In the genomic region with DNA sequence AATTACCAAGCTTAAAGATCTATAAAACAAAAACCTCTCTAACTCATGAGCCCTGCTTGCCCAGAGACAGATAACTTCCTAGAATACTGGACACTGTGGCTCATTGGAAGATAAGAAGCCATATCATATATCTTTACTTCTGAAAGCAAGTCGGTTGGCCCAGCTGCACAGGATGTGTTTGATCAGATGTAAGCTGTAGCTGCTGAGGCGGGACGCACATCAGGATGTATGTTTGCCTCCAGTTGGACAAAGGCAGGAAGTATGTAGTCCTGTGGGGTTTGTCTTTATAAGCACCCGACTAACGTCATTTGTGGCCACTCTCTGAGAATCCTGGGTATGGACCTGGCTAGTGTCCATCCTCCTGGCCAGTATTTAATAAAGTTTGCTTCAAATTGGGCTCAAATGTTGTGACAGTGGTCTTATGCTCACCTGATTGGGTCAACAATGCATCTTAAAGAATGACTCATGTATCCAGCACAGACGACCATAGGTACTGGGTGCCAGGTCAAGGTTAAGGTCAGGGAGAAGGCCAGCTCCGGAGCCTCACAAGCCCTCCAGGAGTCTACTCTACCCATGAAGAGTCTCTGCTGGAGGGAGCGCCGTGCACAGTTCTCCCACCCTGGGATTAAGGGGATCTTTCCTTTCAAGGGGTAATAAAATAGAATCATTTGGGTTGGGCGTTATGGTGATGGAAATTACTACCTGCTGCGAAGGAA, we compare ENCODE assay signal across 8 mouse cellular contexts. TPM values are rescaled to one million over a fixed set of nuclear protein-coding genes. Genes with fewer than 3 reads are reported as not detected.
DNase-seq lines count a peak whose midpoint lies in the region; ATAC-seq lines count a peak whose summit lies in the region.

No protein-coding gene starts in this region.

- no peaks in the 10 kb centered on the region for H3K9me3 ChIP-seq in lung, embryonic 15.5 days
- H3K9me3 ChIP-seq in forebrain, embryonic 16.5 days (ENCODE audit: control insufficient read depth, low read length) = no peaks in the 10 kb centered on the region

- intact Hi-C loops in heart, postnatal 10 days (cut with DNase I) = loop anchor here (2.0 kb wide), 1 partner anchor 36 kb away; no protein-coding TSS in a partner anchor
- intact Hi-C loops in gastrocnemius, postnatal 14 days (cut with DNase I; ENCODE audit: low total_unique reads) = no loop called here

- no peaks in the 10 kb centered on the region for H3K36me3 ChIP-seq in lung, embryonic 15.5 days
- no peaks in the 10 kb centered on the region for H3K36me3 ChIP-seq in forebrain, embryonic 16.5 days (ENCODE audit: control insufficient read depth, insufficient read depth)

- peak; percentile 73 for ATAC-seq in lung, embryonic 15.5 days (ENCODE audit: borderline replicate concordance, extremely low read depth, low FRiP score, low TSS enrichment)
- ATAC-seq in forebrain, embryonic 16.5 days = no peak

- 53% methylated on average over 11 of the region's 11 CpGs for WGBS in lung, embryonic 15.5 days
- WGBS in forebrain, embryonic 16.5 days = 88% methylated on average over 11 of the region's 11 CpGs

- no peak overlapping the region for H3K4me3 ChIP-seq in lung, embryonic 15.5 days
- no peak overlapping the region for H3K4me3 ChIP-seq in forebrain, embryonic 16.5 days (replicated peaks; ENCODE audit: low read length)

- no peaks in the 10 kb centered on the region for H3K27me3 ChIP-seq in lung, embryonic 15.5 days
- no peaks in the 10 kb centered on the region for H3K27me3 ChIP-seq in forebrain, embryonic 16.5 days (replicated peaks; ENCODE audit: control insufficient read depth, insufficient read depth, low read length)

- no peak overlapping the region for H3K4me2 ChIP-seq in lung, embryonic 15.5 days
- H3K4me2 ChIP-seq in forebrain, embryonic 16.5 days (ENCODE audit: low read length) = no peak overlapping the region

- peaks cover 8% of the 10 kb centered on the region; the same call in 1 of the 2 replicates for H3K4me1 ChIP-seq in lung, embryonic 15.5 days
- no peaks in the 10 kb centered on the region for H3K4me1 ChIP-seq in forebrain, embryonic 16.5 days (replicated peaks; ENCODE audit: control insufficient read depth, insufficient read depth, low read length)

- H3K9ac ChIP-seq in lung, embryonic 15.5 days = no peak overlapping the region
- H3K9ac ChIP-seq in forebrain, embryonic 16.5 days (replicated peaks; ENCODE audit: low read depth, low read length) = no peak overlapping the region

- DNase-seq in testis, postnatal 10 days (ENCODE audit: low spot score) = peak; percentile 36
- DNase-seq in testis, postnatal 14 days (ENCODE audit: low spot score) = no peak
- peak; percentile 51 for DNase-seq in heart, postnatal 10 days
- peak; percentile 70 for DNase-seq in thymus, postnatal 4 days
- no peak for DNase-seq in cerebellum, adult 8-10 months
- DNase-seq in gastrocnemius, postnatal 14 days = no peak

- peak overlapping the region; percentile 82 for H3K27ac ChIP-seq in lung, embryonic 15.5 days
- H3K27ac ChIP-seq in forebrain, embryonic 16.5 days (ENCODE audit: low read length) = no peak overlapping the region

RNA-seq across cellular contexts. Expression of gene Lgals9, which starts 18.5 kb away (rescaled TPM):
- 10 to 100 TPM; 49.5 to 50.5 TPM for total RNA-seq in heart, postnatal 10 days (2021)
- 42.9 and 52.8 TPM in 2 replicates for polyA plus RNA-seq in lung, embryonic 15.5 days (2015; fragmentation: Nextera tagmentation; extraction: Ambion mirVana)
- polyA plus RNA-seq in forebrain, embryonic 16.5 days (2015; fragmentation: Nextera tagmentation; extraction: Ambion mirVana) = 6.8 and 8.3 TPM in 2 replicates
- 10 to 100 TPM; 18.7 to 19.8 TPM for total RNA-seq in gastrocnemius, postnatal 14 days (2021)

Comparison
In these comparisons a context has a peak if more than half of its experiments do, and no peak if none do; other contexts are left out.
1. DNase-seq: peak in testis, postnatal 10 days (single experiment), heart, postnatal 10 days (2 of 2) and thymus, postnatal 4 days (single experiment); none in testis, postnatal 14 days (single experiment), cerebellum, adult 8-10 months (single experiment) and gastrocnemius, postnatal 14 days (single experiment).